Mouse (Mus musculus) bone marrow macrophage, adult 2 months (primary cell): ENCODE data around the gene Tgm2.

Source experiments
- CTCF ChIP-seq: IDR thresholded peaks from 2 replicates; pipeline ENCODE4 v1.5.1; 2012; ENCODE audit warnings: low read depth, mild to moderate bottlenecking, low read length, moderate library complexity
- POLR2A ChIP-seq: IDR thresholded peaks from 2 replicates; pipeline ENCODE4 v1.6.1; 2012; ENCODE audit warnings: mild to moderate bottlenecking, low read depth, low read length, borderline replicate concordance

GRCm38 (mm10) chr2:158109516-158109915, 36.7 kb downstream of the Tgm2 start:
- TF ChIP-seq POLR2A (no peak), CTCF (no peak)
